Mouse (Mus musculus) heart, embryonic 11.5 days (tissue): ENCODE data around the gene Eef1akmt4. TPM values are rescaled to one million over a fixed set of nuclear protein-coding genes. Genes with fewer than 3 reads are reported as not detected.

Source experiments
- ATAC-seq: fragments of 200-750 bp; cut with Nextera tagmentation; replicated peaks from 2 replicates; pipeline ENCODE4 v1.8.0; 2017; ENCODE audit warnings: moderate library complexity; ENCODE audit not compliant: insufficient number of reproducible peaks, low FRiP score, low TSS enrichment
- H3K27ac ChIP-seq: fragments of 300-500 bp; sonication (generic); 2 replicates; pipeline ENCODE4 v1.5.1; 2014; ENCODE audit warnings: mild to moderate bottlenecking, low read depth, low read length
- H3K27me3 ChIP-seq: fragments of 300-500 bp; sonication (generic); 2 replicates; pipeline ENCODE4 v1.6.1; 2014; ENCODE audit warnings: mild to moderate bottlenecking, low read length, mixed read lengths; ENCODE audit not compliant: control insufficient read depth, insufficient read depth
- H3K36me3 ChIP-seq: fragments of 300-500 bp; sonication (generic); 2 replicates; pipeline ENCODE4 v1.6.1; 2014; ENCODE audit warnings: mild to moderate bottlenecking, low read length, moderate library complexity, mixed read lengths; ENCODE audit not compliant: control insufficient read depth, insufficient read depth
- H3K4me1 ChIP-seq: fragments of 300-500 bp; sonication (generic); 2 replicates; pipeline ENCODE4 v1.6.1; 2014; ENCODE audit warnings: low read length; ENCODE audit not compliant: control insufficient read depth, insufficient read depth
- H3K4me2 ChIP-seq: fragments of 300-500 bp; sonication (generic); 2 replicates; pipeline ENCODE4 v1.6.1; 2014; ENCODE audit warnings: mild to moderate bottlenecking, moderate library complexity
- H3K4me3 ChIP-seq: fragments of 300-500 bp; sonication (generic); 2 replicates; pipeline ENCODE4 v1.5.1; 2014; ENCODE audit warnings: low read depth, low read length
- H3K9ac ChIP-seq: fragments of 300-500 bp; sonication (generic); 2 replicates; pipeline ENCODE4 v1.6.1; 2014; ENCODE audit warnings: mild to moderate bottlenecking, low read depth, low read length, moderate library complexity
- H3K9me3 ChIP-seq: fragments of 300-500 bp; sonication (generic); replicated peaks from 2 replicates; pipeline ENCODE4 v1.6.1; 2016; ENCODE audit warnings: low read length; ENCODE audit not compliant: control insufficient read depth
- WGBS: fragments of 180-500 bp; shearing (Covaris S2); extraction: QIAGEN DNeasy Blood & Tissue Kit; methylation state at CpG from one replicate; pipeline ENCODE4 v1.1.7; 2014; ENCODE audit not compliant: insufficient replicate concordance; 5-methylcytosine and 5-hydroxymethylcytosine counted together
- polyA plus RNA-seq: library from polyadenylated mRNA; unstranded; fragments of >200 nt; fragmentation: Nextera tagmentation; extraction: Ambion mirVana; gene quantifications from 2 replicates; pipeline ENCODE4 v1.2.1, GENCODE M21; 2014

The Eef1akmt4 gene
- 26.6 and 28.0 TPM in 2 replicates for polyA plus RNA-seq

DNA sequence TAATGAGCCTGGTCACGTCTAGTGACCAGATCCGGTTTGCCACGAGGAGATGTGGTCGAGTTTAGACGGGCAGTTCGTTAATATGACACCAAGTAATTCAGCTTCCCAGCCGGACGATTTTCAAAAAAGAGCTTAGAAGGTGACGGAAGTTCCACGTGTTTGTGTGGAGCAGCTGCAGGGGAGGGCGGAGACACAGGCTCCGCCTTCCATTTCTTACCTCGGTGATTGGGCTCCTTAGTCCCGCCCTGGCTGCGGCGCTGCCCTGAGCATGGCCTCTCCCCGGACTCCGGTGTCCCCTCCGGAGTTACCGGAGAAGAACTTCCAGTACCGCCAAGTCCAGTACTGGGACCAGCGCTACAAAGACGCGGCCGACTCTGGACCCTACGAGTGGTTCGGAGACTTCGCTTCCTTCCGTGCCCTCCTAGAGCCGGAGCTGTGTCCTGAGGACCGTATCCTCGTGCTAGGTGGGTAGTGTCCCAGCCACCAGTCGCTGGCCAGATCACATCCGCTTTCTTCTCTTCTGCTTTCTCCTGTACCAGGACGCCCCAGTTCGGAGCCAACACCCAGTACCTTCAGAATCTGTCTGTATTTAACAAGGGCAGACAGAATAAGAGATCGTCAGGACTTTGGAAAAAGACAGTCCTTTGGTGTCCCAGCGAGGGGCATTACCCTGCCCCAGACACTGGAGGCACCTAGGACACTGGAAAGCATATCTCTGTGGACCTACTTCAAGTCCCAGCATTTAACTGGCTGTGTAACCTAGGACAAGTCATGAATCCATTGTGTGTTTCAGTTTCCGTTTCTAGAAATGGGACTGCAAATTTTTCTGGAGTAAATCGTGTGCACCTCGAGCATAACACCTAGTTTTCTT lies at the start of gene Eef1akmt4, which contains the start of the genes Gm49333 and Alg3:
Gene Eef1akmt4, plus strand, starts transcription at position 237 of the 871 bp plus-strand sequence.
Gene Gm49333, plus strand, starts transcription at position 254 of the 871 bp plus-strand sequence.
Gene Alg3, minus strand, starts transcription at position 379 of the 871 bp plus-strand sequence.
- Histone ChIP-seq H3K36me3 (peaks cover 3% of the 10 kb centered on the region; the same call in 1 of the 2 replicates), H3K9ac (peak within 1 kb of the TSS; percentile 93), H3K9me3 (no peaks in the 10 kb centered on the region), H3K4me3 (peak within 1 kb of the TSS; percentile 88), H3K4me1 (peaks cover 10% of the 10 kb centered on the region), H3K27me3 (no peaks in the 10 kb centered on the region), H3K27ac (peak within 1 kb of the TSS; percentile 80), H3K4me2 (peak within 1 kb of the TSS; percentile 94)
- WGBS = 2% methylated on average over 41 of the region's 41 CpGs
- peak; percentile 94 for ATAC-seq

- 73% methylated on average over 1 of the region's 1 CpGs for WGBS
- H3K9me3 ChIP-seq = no peaks in the 10 kb centered on the region
- peaks cover 24% of the 10 kb centered on the region for H3K36me3 ChIP-seq
- H3K4me3 ChIP-seq = no peak overlapping the region
- H3K27ac ChIP-seq = no peak overlapping the region
- no peak for ATAC-seq
- no peaks in the 10 kb centered on the region for H3K27me3 ChIP-seq
- no peaks in the 10 kb centered on the region for H3K4me1 ChIP-seq
- no peak overlapping the region for H3K4me2 ChIP-seq
- H3K9ac ChIP-seq = no peak overlapping the region
Measured at GRCm38 (mm10) chr16:20565075-20565474, 46.3 kb upstream of the Eef1akmt4 start.

DNA sequence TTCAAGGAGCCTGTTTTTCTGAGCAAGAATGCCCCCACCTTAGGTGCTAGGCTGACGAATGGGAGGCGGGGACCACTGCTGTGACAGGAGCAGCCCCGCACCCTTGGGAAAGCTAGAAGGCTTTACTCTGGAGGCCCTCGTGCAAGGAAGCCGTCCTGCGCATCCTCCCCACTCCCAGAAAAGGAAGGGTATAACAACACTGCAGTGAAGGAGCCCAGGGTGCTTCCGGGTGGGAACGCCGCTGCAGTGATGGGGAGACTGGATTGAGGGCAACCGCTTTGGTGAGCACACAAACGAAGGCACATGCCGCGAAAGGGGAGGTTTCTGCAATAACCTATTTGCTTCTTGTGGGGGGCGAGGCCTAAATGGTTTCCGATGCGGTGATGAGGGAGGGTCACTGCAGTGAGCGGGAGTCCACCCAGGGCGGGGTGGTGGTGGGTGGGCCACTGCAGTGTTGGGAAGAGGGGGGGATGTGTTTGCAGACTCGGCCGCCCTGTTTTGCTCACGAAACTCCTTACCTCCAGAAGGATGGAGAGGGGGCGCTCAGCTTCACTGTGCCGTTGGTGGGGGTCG lies 21.9 kb upstream of the Eef1akmt4 start, which contains the start of gene Vwa5b2:
Gene Vwa5b2, plus strand, starts transcription at position 106 of the 573 bp plus-strand sequence.
- 0 out of 2 replicates have a peak, but pooled peaks have one; percentile 11 for ATAC-seq
- Histone ChIP-seq H3K36me3 (no peaks in the 10 kb centered on the region), H3K27me3 (peaks cover 55% of the 10 kb centered on the region), H3K4me1 (peaks cover 12% of the 10 kb centered on the region; the same call in 1 of the 2 replicates), H3K27ac (no peak within 1 kb of the TSS), H3K9ac (peak within 1 kb of the TSS; percentile 28; the same call in 1 of the 2 replicates), H3K4me2 (peak within 1 kb of the TSS; percentile 92), H3K4me3 (peak within 1 kb of the TSS; percentile 55), H3K9me3 (no peaks in the 10 kb centered on the region)
- WGBS = under 1% methylated on average over 24 of the region's 24 CpGs

DNA sequence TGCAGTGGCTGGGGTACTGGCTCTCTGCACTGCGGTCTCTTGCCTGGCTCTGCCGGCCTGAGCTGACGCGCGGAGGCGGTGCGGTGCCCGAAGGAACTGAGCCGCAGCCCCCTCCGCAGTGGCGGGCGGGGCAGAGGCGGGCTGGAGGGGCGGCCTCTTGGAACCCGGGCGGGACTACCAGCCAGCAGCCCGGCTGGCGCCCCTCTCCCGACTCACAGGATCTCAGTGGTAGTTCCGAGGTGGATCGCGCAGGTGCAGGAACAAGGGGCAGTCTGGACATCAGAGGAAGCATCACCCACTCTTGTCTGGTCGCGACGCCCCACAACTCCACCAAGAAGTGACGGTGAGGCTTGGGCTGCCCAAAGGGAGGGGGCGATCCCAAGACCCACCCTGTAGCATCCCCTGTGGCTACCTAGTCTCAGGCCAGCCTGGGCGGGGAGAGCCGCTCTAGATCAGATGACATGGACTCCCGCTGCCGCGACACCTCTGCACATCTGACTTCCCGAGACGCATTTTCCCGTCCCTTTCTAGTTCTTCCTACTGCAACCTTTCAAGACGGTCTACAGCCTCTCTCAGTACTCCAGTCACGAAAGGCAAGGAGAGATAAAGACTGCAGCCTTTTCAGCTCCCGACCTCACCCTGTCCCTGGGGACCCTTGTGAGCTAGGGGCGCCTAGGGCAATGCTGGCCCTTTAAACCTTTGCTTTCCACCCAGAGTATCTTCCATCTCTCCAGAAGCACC lies 21.3 kb upstream of the Eef1akmt4 start:
- 1% methylated on average over 39 of the region's 39 CpGs for WGBS
- Histone ChIP-seq H3K4me3 (peak overlapping the region; percentile 55), H3K36me3 (no peaks in the 10 kb centered on the region), H3K27me3 (peaks cover 59% of the 10 kb centered on the region), H3K4me1 (peaks cover 12% of the 10 kb centered on the region; the same call in 1 of the 2 replicates), H3K9me3 (no peaks in the 10 kb centered on the region), H3K4me2 (peak overlapping the region; percentile 92), H3K27ac (no peak overlapping the region), H3K9ac (no peak overlapping the region)
- ATAC-seq = 0 out of 2 replicates have a peak, but pooled peaks have one; percentile 20

GRCm38 (mm10) chr16:20590680-20591038 lies 20.7 kb upstream of the Eef1akmt4 start:
- no peaks in the 10 kb centered on the region for H3K36me3 ChIP-seq
- peak overlapping the region; percentile 92 for H3K4me2 ChIP-seq
- no peak overlapping the region for H3K9ac ChIP-seq
- whole genome bisulfite sequencing = 4% methylated on average over 17 of the region's 17 CpGs
- peak overlapping the region; percentile 55 for H3K4me3 ChIP-seq
- H3K4me1 ChIP-seq = peaks cover 12% of the 10 kb centered on the region; the same call in 1 of the 2 replicates
- peaks cover 63% of the 10 kb centered on the region for H3K27me3 ChIP-seq
- H3K27ac ChIP-seq = no peak overlapping the region
- H3K9me3 ChIP-seq = no peaks in the 10 kb centered on the region
- ATAC-seq = no peak

GRCm38 (mm10) chr16:20591076-20591705 lies 20.2 kb upstream of the Eef1akmt4 start:
- Histone ChIP-seq H3K4me2 (peak overlapping the region; percentile 40), H3K36me3 (no peaks in the 10 kb centered on the region), H3K9me3 (no peaks in the 10 kb centered on the region), H3K9ac (no peak overlapping the region), H3K4me1 (peaks cover 12% of the 10 kb centered on the region; the same call in 1 of the 2 replicates), H3K27ac (no peak overlapping the region), H3K27me3 (peaks cover 63% of the 10 kb centered on the region), H3K4me3 (peak overlapping the region; percentile 55)
- ATAC-seq = no peak
- WGBS = 3% methylated on average over 48 of the region's 48 CpGs

DNA sequence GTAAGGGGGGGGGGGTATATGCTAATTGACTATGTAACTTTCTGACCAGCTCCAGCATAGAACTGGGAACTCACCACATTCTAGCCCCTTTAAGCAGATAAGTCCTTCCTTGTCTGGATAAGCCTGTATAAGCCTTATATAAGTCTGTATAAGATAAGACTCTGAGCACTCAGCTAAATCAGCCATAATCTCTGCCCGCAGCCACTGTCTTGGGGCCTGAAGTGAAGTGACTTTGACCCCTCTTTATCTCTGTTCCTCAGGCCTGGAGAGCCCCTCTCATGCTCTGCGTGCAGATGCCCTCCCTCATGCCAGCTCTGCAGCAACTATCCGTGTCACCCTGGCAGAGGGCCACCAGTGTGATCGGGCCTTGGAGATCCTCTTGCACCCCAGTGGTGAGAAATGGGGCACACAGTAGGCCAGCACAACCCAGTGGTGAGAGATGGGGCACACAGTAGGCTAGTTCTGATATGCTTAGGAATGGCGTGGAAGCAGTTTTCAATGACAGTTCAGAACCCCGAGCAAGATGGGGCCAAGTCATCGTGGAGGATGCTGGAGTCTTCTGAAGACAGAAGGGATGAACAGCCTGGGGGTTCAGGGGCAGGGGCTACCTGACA lies 16.2 kb upstream of the Eef1akmt4 start:
- ATAC-seq = no peak
- Histone ChIP-seq H3K9ac (no peak overlapping the region), H3K4me1 (0 out of 2 replicates have a peak, but pooled peaks cover 6% of the 10 kb centered on the region), H3K9me3 (no peaks in the 10 kb centered on the region), H3K27ac (no peak overlapping the region), H3K4me3 (no peak overlapping the region), H3K36me3 (no peaks in the 10 kb centered on the region), H3K4me2 (no peak overlapping the region), H3K27me3 (peaks cover 44% of the 10 kb centered on the region)
- WGBS = 70% methylated on average over 7 of the region's 7 CpGs
